Mouse (Mus musculus) C2C12 (cell line): ENCODE results near the gene Pard3. TPM values are rescaled to one million over a fixed set of nuclear protein-coding genes. Genes with fewer than 3 reads are reported as not detected.

Experiments used
- H3K27me3 ChIP-seq: one replicate; pipeline ENCODE4 v1.6.1; 2011; ENCODE audit not compliant: control insufficient read depth, insufficient read depth, insufficient read length
- H3K36me3 ChIP-seq: one replicate; pipeline ENCODE4 v1.6.1; 2011; ENCODE audit not compliant: control insufficient read depth, insufficient read depth
- H3K4me3 ChIP-seq: one replicate; pipeline ENCODE4 v1.5.1; 2011; ENCODE audit warnings: mild to moderate bottlenecking, control low read depth; ENCODE audit not compliant: poor library complexity, insufficient read depth, severe bottlenecking
- H3K79me2 ChIP-seq: one replicate; pipeline ENCODE4 v1.6.1; 2011; ENCODE audit not compliant: control insufficient read depth, insufficient read depth
- H3K79me3 ChIP-seq: one replicate; pipeline ENCODE4 v1.6.1; 2011; ENCODE audit warnings: low read depth, control low read depth
- H3ac ChIP-seq: one replicate; pipeline ENCODE3; 2011; ENCODE audit warnings: low read depth; ENCODE audit not compliant: control insufficient read depth, insufficient read length
- CEBPB ChIP-seq: IDR thresholded peaks from one replicate; pipeline ENCODE4 v1.6.1; 2011; ENCODE audit warnings: low read depth, mild to moderate bottlenecking, control low read depth, moderate library complexity
- CTCF ChIP-seq: IDR thresholded peaks from one replicate; pipeline ENCODE4 v1.5.1; 2011; ENCODE audit not compliant: control insufficient read depth, insufficient read depth, insufficient read length
- FOSL1 ChIP-seq: IDR thresholded peaks from one replicate; pipeline ENCODE4 v1.8.0; 2011; ENCODE audit warnings: mild to moderate bottlenecking, low read length; ENCODE audit not compliant: poor library complexity, insufficient read depth, severe bottlenecking
- MAX ChIP-seq: IDR thresholded peaks from one replicate; pipeline ENCODE4 v1.6.1; 2011; ENCODE audit warnings: mild to moderate bottlenecking, control low read depth
- MYOD1 ChIP-seq: IDR thresholded peaks from one replicate; pipeline ENCODE4 v1.6.1; 2011; ENCODE audit warnings: low read depth; ENCODE audit not compliant: control insufficient read depth, insufficient read length
- MYOG ChIP-seq: IDR thresholded peaks from one replicate; pipeline ENCODE4 v1.6.1; 2011; ENCODE audit not compliant: control insufficient read depth, insufficient read length; ENCODE audit errors: extremely low read depth
- USF1 ChIP-seq: IDR thresholded peaks from one replicate; pipeline ENCODE4 v1.6.1; 2011; ENCODE audit warnings: low read depth, mild to moderate bottlenecking, control low read depth, moderate library complexity
- polyA plus RNA-seq: library from polyadenylated mRNA; unstranded; fragments of >200 nt; fragmentation: generic; extraction: Trizol; gene quantifications from one replicate; pipeline ENCODE4 v1.2.1, GENCODE M21; 2012; ENCODE audit warnings: missing spikeins

Pard3 gene
- polyA plus RNA-seq, 1 experiment: 8.4 TPM

GRCm38 (mm10) chr8:127095763-127096162, 32.1 kb downstream of the Pard3 start:
- peaks cover 99% of the 10 kb centered on the region for H3K79me2 ChIP-seq
- H3K79me3 ChIP-seq: peaks cover 64% of the 10 kb centered on the region
- no peaks in the 10 kb centered on the region for H3K36me3 ChIP-seq
- no peak overlapping the region for H3ac ChIP-seq
- H3K27me3 ChIP-seq: no peaks in the 10 kb centered on the region
- H3K4me3 ChIP-seq: no peak overlapping the region
- TF ChIP-seq CTCF: no peak

DNA sequence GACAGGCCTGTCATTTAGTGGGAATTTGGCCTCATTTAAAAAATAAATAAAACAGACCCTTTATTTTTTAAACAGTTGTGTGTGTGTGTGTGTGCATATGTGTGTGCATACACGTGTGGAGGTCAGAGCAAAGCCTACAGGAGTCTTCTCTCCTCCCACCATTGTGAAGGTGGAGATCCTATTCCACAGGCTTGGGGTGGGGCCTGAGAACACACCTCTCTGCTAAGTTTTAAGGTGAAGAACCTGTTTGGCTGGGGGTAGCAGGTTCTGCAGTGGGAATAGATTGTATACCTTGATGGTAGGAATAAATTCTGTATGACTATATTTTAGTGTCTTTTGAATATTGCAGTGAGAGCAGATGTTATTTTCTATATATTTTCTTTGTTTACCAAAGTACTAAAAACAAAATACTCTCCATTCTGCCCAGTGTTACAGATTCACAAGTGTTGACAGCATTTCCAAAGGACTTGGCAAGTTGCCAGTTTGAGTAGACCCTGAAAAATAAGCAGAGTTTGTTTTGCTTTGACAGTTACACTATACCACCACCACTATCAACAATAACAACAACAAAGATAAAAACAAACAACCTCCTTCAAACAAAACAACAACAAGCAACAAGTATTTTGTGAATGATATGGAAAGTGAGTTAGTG, 35.9 kb downstream of the Pard3 start:
- peaks cover 98% of the 10 kb centered on the region for H3K79me2 ChIP-seq
- H3ac ChIP-seq: no peak overlapping the region
- H3K27me3 ChIP-seq: no peaks in the 10 kb centered on the region
- TF ChIP-seq MYOG (no peak), MAX (no peak), USF1 (no peak), CEBPB (no peak), MYOD1 (no peak), CTCF (no peak), FOSL1 (no peak)
- no peaks in the 10 kb centered on the region for H3K36me3 ChIP-seq
- peaks cover 52% of the 10 kb centered on the region for H3K79me3 ChIP-seq
- H3K4me3 ChIP-seq: no peak overlapping the region

DNA sequence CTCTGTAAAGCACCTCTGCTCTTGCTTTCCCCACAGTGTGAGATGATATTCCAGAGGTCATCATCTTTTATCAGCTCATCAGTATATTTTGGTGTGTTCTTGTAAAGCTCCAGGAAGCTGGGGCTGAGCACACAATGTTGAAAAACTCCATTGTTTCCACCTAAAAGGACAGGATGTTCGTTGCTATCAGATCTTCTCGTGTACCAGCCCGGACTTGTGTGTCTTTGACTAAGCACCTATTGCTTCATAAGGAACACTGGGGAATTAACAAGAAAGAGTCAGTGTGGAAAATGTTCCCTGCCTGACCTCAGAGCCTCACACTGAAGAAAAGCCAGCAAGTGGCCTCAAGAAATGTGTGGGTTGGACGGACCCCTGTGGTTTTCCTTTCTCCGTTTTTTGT, 39.6 kb downstream of the Pard3 start:
- Histone ChIP-seq H3K79me3 (peaks cover 44% of the 10 kb centered on the region), H3ac (no peak overlapping the region), H3K4me3 (no peak overlapping the region), H3K27me3 (no peaks in the 10 kb centered on the region), H3K79me2 (peaks cover 98% of the 10 kb centered on the region), H3K36me3 (no peaks in the 10 kb centered on the region)
- TF ChIP-seq CTCF (no peak), MYOD1 (no peak), FOSL1 (no peak), USF1 (no peak), MAX (no peak), CEBPB (no peak), MYOG (no peak)

- H3K4me3 ChIP-seq: no peak overlapping the region
- H3K79me2 ChIP-seq: peaks cover 96% of the 10 kb centered on the region
- no peaks in the 10 kb centered on the region for H3K27me3 ChIP-seq
- TF ChIP-seq USF1 (no peak), CTCF (no peak), FOSL1 (no peak), MYOD1 (no peak), MYOG (no peak), MAX (no peak), CEBPB (no peak)
- no peaks in the 10 kb centered on the region for H3K36me3 ChIP-seq
- H3ac ChIP-seq: no peak overlapping the region
- peaks cover 35% of the 10 kb centered on the region for H3K79me3 ChIP-seq
These were observed 40.9 kb downstream of the Pard3 start for GRCm38 (mm10) chr8:127104616-127105015.

- no peak for TF ChIP-seq USF1
- no peak for TF ChIP-seq CEBPB
- TF ChIP-seq MAX: no peak
- TF ChIP-seq FOSL1: no peak
- TF ChIP-seq MYOD1: no peak
- no peak for TF ChIP-seq MYOG
- TF ChIP-seq CTCF: no peak
- Histone ChIP-seq H3ac (no peak overlapping the region), H3K4me3 (no peak overlapping the region), H3K27me3 (no peaks in the 10 kb centered on the region), H3K79me2 (peaks cover 97% of the 10 kb centered on the region), H3K36me3 (no peaks in the 10 kb centered on the region), H3K79me3 (peaks cover 35% of the 10 kb centered on the region)
These were observed 44.2 kb downstream of the Pard3 start for GRCm38 (mm10) chr8:127107928-127108327.

GRCm38 (mm10) chr8:127113209-127113608, 49.5 kb downstream of the Pard3 start:
- peaks cover 46% of the 10 kb centered on the region for H3K79me3 ChIP-seq
- H3K79me2 ChIP-seq: peaks cover 97% of the 10 kb centered on the region
- no peak for TF ChIP-seq CTCF
- TF ChIP-seq MAX: no peak
- no peak for TF ChIP-seq MYOD1
- TF ChIP-seq MYOG: no peak
- no peaks in the 10 kb centered on the region for H3K36me3 ChIP-seq
- no peak overlapping the region for H3ac ChIP-seq
- H3K4me3 ChIP-seq: no peak overlapping the region
- H3K27me3 ChIP-seq: no peaks in the 10 kb centered on the region
